Mouse (Mus musculus) lung, adult 2 months (tissue): ENCODE results near the gene Smc3.

Experiments
- CTCF ChIP-seq: fragments of 200-500 bp; IDR thresholded peaks from 2 replicates; pipeline ENCODE4 v1.5.1; 2011; ENCODE audit warnings: mild to moderate bottlenecking, low read length, control low read depth; ENCODE audit not compliant: insufficient read depth
- POLR2A ChIP-seq: fragments of 200-500 bp; IDR thresholded peaks from 2 replicates; pipeline ENCODE4 v1.6.1; 2011; ENCODE audit warnings: low read depth, mild to moderate bottlenecking, control low read depth, low read length, borderline replicate concordance; ENCODE audit errors: extremely low read depth

GRCm38 (mm10) chr19:53621681-53622080 lies 21.5 kb downstream of the Smc3 start:
- TF ChIP-seq CTCF (no peak), POLR2A (no peak)
